Mouse (Mus musculus) kidney, adult 18-20 months (tissue): ENCODE data around the gene Etfb.
"Not testable (repeated sequence)": the region's sequence is repeated elsewhere in the genome, so short reads cannot be mapped to it uniquely, and the experiment has no call there.

Experiments
- DNase-seq: peaks from one replicate; pipeline ENCODE4 v3.0.0; 2021

Gene Etfb

DNA sequence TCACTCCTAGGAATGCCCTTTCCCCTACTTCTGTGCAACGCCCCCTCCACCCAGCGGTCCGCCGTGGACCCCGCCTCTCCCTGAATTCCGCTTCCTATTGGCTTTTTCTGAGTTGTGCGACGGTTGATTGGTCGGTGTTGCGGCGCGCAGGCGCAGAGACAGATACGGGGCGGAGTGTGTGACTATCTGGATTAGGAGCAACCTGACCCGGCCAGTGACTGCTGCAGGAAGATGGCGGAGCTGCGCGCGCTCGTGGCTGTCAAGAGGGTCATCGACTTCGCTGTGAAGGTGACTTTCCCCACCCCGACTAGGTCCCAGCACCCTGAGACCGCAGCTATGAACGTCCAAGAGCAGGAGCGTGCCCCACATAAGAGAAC, at the start of gene Etfb, which contains the start of gene Gm45233:
Gene Etfb, plus strand, starts transcription at position 167 of the 377 bp plus-strand sequence.
Gene Gm45233, plus strand, starts transcription at position 212 of the 377 bp plus-strand sequence.
- peak; percentile 94 for DNase-seq

DNA sequence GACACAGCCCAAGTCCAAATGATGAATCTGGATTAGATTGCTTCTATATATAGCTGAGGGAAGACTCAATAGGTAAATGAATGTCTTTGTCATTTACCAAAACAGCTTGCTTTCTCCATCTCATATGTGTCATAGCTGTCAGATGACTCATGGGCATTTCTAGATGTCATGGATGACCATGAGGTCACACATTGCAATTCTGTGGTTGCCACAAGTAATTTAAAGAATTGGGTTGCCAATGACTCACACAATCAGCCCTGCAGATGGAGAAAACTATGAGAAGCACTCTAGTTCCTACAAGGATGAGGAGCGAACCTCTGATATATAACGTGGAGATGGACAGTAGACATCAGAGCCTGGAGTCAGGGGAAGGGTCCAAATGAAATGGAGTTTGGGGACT, 44.4 kb upstream of the Etfb start:
- DNase-seq, result no peak

DNA sequence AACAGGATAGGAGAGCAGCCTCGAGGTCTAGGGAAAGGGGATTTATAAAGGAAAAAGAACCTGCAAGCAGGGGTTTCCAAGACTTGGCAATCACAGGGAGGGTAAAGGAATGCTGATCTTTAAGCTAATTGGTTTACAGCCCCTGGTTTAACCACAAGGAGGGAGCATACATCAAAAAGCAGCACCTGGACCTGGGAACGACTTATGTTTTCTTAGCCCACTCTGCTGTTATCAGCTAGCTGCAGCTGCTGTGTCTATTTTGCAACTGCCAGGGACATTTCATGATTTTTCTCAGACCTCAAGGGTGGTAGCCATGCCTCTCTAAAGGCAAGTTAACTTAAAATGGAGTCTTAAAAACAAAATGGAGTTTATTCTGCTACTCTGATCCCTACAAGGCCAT, 41.2 kb upstream of the Etfb start:
- no peak for DNase-seq

DNA sequence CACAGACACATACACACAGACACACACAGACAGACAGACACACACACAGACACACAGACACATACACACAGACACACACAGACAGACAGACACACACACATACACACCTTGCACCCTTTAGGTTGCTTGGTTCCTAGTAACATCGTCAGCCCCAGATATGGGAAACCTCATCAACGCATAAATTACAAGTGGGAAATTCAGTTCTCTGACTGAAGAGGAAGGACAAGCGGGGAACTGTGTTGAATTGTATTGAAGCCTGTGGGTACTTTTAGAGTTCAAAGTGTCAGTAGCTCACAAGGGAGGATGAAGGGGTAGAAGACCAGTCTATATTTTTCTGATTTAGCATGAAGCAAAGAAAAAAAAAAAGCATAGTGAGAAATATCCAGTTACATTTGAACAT, 36.3 kb upstream of the Etfb start:
- no peak for DNase-seq

DNA sequence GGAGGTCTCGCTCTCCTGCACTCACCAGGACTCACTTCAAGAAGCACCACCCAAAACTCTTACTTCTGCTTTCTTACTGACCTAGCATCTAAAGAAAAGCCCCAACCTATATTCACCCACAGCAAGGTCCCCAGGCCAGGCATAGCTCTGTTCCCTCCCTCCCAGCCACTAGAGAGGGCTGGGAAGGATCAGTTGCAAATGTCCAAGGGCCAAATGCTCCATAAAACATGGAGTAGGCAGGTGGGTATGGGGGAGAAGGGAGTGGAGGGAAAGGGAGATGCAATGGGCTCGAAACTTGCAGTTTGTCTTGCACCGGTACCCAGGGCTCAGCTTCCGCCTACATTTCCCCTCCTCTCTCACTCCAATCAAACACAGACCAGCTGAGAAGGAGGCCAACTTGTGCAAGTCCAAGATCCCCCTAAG, 35.7 kb upstream of the Etfb start, which contains the start of gene Siglecg:
Gene Siglecg, plus strand, starts transcription at position 74 of the 423 bp plus-strand sequence.
- no peak for DNase-seq

DNA sequence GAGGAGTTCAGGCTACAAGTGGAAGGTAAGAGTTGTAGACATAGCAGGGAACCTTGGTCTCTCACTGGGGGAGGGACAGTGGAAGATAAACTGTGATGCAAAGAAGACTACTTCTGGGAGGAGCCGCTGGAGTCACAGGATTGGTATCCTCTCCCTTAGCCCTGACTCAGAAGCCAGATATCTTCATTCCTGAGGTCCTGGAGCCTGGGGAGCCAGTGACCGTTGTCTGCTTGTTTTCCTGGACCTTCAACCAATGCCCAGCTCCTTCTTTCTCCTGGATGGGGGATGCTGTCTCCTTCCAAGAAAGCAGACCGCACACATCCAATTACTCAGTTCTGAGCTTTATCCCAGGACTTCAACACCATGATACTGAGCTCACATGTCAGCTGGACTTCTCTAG, 34.8 kb upstream of the Etfb start:
- no peak for DNase-seq

DNA sequence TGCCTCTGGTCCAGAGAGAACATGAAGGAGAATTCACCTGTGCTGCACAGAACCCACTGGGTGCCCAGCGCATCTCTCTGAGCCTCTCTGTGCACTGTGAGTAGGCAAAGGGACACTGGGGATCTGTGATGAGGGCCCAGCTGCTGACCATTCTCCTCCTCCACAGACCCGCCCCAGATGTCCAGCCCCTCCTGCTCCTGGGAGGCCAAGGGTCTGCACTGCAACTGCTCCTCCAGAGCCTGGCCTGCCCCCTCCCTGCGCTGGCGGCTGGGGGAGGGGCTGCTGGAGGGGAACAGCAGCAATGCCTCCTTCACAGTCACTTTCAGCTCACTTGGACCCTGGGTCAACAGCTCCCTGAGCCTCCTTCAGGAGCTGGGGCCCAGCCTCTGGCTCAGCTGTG, 32.2 kb upstream of the Etfb start:
- DNase-seq, result not testable (repeated sequence)

DNA sequence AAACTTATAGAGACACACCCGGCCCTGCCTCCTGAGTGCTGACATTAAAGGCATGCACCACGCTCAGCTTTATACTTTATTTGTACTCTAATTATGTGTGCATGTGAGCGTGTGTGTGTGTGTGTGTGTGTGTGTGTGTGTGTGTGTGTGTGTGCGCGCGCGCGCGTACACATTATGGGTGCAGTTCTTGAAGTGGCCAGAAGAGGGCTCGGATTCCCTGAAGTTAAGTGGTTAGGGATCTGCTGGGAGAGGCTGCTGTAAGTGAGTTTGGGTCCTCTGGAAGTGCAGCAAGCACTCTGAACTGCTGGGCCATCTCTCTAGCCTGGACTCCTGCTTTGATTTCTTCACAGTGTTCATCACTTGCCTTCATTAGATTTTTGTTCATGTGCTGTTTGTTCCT, 26.6 kb upstream of the Etfb start:
- no peak for DNase-seq

DNA sequence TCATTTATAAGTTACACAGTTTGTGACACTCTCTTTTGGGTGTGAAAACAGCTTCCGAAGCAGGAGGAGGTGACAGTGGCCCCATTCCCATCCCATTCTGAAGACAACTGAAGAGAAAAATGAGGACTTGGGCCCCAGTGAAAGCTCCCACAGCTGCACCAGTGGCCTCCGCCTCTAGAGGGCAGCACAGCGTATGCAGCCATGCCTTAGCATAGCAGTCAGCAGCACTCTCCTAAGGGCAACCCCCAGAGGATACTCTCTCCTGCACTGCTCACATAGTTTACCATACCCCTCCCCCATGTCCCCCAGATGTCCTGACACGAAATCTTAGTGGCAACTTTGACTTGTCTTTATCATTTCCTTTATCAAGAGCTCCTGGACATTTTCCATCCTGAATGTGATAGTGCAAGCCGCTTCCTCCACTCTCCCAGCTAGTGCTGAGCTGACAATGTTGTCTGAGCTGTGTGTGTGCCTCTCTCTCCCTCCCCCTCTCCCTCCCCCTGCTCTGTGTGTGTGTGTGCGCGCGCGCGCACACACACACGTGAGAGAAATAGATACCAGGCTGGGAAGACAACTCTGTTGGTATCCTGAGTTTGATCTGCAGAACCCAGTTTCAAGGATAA, 20.8 kb upstream of the Etfb start:
- peak; percentile 91 for DNase-seq

DNA sequence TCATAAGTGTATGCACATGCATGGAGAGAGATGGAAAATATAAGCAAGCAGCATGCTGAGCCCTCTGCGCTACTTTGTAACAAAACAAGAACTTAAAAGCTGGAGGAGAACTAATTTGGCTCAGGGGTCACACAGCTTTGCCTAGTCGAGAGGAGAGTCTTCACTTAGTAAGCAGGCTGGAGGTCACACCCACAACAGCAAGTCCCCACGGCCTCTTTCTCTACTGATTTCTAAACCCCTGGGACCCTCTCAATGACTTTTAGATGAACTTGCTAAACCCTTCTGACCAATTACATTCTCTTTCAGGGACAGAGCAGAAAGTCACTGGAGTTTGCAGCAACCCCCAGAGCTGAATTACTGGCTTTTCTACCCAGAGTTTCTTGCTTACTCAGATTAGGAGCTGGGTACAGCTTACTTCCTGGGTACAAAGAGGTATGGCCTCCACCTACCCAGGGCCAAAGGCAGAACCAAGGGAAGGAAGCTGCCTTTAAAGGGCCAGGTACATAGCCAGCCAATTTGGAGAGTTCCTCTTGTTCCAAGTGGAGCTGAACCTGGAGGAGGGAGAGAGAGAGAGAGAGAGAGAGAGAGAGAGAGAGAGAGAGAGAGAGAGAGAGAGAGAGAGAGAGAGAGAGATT, 19.8 kb upstream of the Etfb start:
- no peak for DNase-seq

DNA sequence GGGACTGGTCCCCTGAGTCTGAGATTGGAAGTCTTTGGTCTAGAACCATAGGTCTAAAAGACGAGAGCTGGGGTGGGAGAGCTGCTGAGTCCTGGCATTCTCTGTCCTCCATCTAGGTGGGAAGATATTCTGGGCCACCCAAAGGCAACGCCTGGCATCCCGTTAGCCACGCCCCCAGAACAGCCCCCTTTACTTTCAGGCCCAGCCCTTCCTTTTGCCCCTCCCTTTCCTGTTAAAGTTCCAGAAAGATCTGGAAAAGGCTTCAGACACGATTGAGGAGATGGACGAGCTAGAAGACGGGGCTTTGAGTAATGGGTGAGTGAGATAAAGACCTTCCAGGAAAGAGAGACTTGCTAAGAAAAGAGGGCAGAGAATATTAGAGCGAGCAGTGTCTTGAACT, 16.5 kb upstream of the Etfb start, which contains the start of gene Lim2:
Gene Lim2, plus strand, starts transcription at position 265 of the 400 bp plus-strand sequence.
- no peak for DNase-seq

DNA sequence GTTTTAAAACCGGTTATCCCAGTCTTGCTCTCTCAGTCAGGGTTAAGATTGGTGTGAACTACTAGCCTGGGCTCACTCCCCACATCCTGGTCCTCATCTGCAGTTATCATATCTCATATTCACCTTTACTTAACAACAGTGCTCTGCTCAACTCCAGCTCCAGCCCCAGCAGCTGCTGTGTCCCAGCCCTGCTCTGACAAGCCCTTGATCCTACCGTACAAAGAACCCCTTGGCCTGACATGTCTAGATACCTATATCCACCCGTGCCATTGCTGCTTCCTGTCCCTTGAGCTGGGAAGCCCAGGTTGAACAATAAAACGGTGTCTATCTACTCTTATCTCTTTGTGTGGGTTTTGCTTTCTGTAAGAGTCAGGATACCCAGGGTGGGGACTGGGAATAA, 14.4 kb upstream of the Etfb start:
- DNase-seq, result no peak

DNA sequence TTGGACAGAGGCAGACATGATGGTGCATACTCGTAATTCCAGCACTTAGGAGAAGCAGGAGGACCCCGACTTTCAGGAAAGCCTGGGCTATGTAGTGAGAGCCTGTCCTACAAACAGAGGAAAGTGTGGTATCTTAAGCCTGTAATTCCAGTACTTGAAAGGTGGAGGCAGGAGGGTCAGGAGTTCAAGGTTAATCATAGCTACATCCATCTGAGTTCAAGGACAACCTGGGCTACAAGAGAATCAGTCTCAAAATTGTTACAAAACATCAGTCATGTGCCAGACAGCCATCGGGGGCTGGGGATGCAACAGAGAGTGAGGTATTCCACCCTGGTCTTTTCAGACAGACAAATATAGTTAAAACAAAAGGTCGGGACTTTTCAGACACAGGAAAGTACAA, 11.0 kb upstream of the Etfb start:
- DNase-seq, result no peak

DNA sequence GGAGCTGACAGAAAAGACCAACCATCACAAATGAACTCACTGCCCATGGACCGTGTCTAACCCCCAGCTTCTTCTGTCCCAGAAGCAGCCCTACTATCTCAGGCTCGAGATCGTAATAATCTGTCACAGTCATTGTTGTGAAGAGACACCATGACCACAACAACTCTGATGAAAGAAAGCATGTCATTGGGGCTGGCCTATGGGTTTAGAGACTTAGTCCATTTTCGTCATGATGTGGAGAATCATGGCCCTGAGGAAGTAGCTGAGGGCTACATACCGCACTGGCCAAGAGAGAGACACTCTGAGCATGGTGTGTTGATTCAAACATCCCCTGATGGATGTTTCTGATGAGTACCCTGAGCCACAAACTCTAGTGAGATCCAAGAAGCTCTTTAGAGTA, 9.2 kb upstream of the Etfb start:
- DNase-seq, result no peak

DNA sequence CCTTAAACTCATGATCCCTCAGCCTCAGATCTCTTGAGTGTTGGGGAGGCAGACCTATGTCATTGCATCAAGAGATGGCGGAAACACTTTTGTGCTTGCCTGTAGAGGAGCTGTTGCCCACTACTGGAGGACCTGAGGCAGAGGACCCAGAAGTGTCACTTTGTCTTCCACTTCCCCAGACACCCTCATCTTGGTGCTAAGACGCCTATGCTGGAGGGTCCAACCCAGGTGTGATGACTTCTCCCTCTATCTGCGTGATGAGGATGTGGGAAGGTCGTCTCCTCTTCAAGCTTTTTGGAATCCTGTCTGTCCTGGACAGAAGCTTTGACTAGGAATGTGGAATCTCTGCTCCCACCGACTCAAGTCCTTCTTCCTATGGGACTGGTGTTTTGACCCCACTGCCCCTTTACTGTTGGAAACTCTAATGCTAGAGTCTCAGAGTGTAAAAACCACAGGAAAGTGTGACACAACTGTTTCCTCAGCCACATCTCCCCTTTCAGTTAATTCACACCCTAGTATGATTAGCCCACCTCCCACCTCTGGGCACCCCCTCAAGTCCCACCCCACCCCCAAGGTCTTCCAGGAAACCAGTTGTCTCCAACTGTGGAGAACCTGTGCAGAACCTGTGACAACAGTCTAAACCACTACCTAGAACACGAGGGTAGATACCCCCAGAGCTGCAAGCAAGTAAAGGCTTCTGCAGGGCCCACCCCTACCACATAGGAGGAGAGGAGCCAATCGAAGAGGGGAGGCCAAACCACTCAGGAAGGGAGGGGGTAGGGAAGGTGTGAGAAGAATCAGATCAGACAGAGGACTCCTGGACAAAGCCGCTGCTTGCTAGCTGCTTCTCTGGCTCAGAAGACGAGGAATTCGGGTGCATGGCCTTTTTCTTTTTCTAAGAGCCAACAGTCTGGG, 7.3 kb upstream of the Etfb start, which contains the start of gene Nkg7:
Gene Nkg7, plus strand, starts transcription at position 733 of the 915 bp plus-strand sequence.
- DNase-seq, result no peak

DNA sequence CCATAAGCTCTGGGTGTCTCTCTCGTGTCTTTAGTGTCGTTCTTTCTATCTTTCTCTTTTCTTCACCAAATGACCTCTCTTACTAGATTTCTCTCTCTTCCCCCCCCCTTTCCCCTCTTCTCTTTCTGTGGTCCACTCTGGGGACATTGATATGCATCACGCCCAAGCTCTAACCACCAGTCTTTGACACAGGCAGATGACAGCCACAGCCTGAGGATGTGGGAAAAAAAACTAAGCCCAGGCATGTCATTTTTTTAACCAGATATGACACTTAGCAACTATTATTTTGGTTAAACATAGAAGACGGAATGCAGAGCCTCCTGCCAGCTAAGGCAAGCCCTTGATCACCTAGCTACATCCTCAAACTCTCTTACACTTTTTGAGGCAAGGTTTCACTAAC, 5.3 kb upstream of the Etfb start:
- no peak for DNase-seq

DNA sequence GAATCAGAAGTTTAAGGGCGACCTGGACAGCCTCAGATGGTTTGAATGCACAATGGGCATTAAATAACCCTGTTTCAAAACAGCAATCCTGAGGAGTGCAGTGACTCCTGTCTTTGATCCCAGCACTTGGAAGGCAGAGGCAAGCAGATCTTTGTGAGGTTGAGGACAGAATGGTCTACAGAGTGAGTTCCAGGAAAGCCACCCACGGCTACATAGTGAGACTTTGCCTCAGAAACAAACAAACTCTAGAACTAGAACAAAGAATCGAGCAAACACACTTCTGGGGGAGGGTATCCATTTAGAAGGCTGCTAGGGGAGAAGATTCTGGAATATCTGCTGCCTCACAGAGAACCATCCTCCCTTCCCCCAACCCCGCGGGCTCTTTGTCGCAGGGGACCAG, 3.4 kb upstream of the Etfb start, which contains the start of gene Cldnd2:
Gene Cldnd2, plus strand, starts transcription at position 301 of the 400 bp plus-strand sequence.
- DNase-seq, result no peak

DNA sequence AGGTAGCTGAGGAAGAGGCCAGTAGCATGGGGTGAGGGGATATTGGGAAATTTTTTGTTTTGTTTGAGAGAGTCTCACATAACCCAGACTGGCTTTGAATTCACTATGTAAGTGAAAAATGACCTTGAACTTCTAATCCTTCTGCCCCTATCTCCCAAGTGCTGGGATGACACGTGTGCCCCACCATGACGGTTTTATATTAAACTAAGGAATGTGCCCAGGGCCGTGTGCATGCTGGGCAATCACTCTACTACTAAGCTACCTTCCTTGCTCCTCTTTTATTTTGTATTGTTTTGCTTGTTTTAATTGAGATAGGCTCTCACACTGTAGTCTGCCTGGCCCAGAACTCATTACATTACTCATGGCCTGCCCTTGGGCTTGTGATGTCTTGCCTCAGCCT, 2.8 kb upstream of the Etfb start:
- peak; percentile 41 for DNase-seq

DNA sequence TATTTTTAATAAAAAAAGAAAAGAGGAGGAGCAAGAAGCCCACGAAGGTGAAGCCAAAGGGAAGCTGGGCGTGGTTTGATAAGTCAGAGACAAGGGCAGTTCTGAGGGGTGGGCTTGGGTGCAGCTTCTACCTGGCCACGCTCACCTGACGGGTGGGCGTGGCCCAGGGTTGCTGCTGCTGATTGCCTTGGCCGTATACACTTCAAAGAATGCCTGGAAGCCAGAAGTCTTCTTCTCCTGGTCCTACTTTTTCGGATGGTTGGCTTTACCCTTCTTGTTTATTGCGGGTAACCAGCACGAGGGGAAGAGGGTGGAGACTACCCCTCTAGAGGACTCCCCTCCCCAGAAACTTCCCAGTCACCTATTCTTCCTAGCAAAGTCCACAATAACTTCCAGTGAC, 1.2 kb upstream of the Etfb start:
- no peak for DNase-seq

DNA sequence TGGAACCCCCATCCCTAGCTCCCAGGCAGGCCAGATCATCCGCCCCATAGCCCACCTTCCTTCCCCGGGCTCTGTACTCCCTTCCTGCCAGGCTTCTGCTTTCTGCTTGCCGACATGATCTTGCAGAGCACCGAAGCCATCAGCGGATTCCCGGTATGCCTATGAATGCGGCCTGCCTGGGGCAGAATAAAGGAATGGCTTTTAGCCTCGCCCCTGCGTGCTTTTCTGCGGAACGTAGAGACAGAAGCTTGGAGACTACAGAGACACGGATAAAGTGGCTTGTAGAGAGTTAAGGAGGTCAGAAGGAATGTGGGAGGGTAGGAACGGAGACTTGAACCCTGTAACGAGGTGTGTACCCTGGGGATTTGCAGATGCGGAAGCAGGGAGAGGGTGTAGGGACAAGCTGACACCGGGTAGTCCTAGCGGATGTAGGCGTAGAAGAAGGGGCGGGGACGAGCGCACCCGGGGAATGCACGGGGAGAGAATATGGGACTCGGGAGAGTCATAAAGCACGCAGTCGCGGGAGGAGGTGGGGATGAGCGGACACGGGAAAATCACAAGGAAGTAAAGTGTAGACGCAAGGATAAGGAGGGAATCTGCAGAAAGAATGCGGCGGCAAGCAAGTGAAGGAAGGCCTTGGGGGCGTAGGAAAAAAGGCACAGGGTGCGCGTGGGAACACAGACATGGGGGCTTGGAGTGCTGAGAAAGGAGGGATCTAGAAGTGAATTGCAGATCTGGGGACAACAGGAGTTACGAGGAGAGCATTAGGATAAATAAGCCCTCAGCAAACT, 562 bp upstream of the Etfb start:
- DNase-seq, result peak; percentile 87

DNA sequence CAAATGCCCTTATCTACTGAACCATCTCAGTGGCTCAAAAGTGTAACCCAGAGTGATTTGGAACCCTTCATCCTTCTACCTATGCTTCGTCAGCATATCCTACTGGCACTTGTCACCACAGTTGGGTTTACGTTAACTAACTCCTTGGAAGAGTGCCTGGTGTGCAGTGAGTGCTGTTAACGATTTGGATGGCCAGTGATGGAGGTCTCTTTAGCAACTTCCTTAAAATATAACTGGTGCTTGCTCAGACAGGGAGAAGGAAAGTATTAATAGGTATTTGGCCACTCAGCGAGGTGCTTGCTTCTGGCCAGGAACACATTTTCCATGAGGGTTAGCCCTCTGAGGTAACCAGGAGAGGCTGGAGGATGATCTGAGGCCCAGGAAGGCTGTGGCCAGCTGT, 3.9 kb downstream of the Etfb start:
- peak; percentile 68 for DNase-seq

DNA sequence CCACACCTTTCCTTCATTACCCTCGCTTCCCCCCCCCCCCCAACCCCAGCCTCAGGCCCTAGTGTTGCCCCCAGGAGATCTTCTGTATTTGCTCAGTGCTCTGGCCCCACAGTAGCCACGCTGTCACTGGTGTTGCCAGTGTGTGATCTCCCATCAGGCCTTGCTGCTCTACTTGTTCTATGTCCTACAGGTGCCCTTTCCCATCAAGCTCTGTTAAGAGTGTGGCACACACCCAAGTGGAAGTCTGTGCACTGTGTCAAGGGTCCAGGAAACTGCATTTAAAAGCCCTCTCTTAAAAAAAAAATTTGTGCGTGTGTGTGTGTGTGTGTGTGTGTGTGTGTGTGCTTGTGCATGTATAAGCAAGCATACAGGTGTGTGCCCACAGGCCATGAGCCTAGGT, 4.4 kb downstream of the Etfb start:
- peak; percentile 45 for DNase-seq

DNA sequence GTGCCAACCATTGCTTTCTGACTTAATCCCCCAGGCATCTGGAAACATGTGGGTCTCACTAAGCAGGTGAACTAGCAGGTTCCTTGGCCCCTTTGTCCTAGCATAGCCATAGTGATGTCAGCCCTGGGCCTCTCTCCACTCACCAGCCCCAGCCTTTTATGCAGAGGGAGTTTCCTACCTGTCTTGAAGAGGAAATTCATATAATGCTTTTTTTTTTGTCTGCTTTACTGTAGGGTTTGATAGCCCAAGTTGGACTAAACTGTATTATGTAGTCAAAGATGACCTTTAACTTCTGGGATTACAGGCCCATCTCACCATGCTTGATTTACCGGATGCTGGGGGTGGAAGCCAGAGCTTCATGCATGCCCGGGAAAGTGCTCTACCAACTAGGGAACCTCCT, 5.9 kb downstream of the Etfb start:
- DNase-seq, result no peak
